Mouse (Mus musculus) sigmoid colon, adult 10 weeks (tissue): Measurements from ENCODE around the gene Tacr3. TPM values are rescaled to one million over a fixed set of nuclear protein-coding genes. Genes with fewer than 3 reads are reported as not detected.

Experiments
- polyA plus RNA-seq: library from polyadenylated mRNA; stranded (reverse); fragments of 350-450 nt; fragmentation: Illumina TruSeq; extraction: RNeasy Lipid Tissue Mini Kit (QIAGEN cat#74804); gene quantifications from one replicate; pipeline ENCODE4 v1.2.3, GENCODE M21; 2014; ENCODE audit warnings: low read depth, low replicate concordance

The Tacr3 gene
- polyA plus RNA-seq: 1.1 TPM

GRCm38 (mm10) chr3:134828875-134829530 lies at the start of gene Tacr3:
TSS of gene Tacr3 (plus strand) at chr3:134829007.

